Mouse (Mus musculus): ENCODE measurements around the gene Zfp593. TPM values are rescaled to one million over a fixed set of nuclear protein-coding genes. Genes with fewer than 3 reads are reported as not detected.
A peak's percentile ranks its signal among the peaks of the same experiment; 100 is the strongest.

The Zfp593 gene
- 58.7 and 64.4 TPM in 2 replicates for polyA plus RNA-seq (2012)

GRCm38 (mm10) chr4:134245148-134245843 lies at the start of gene Zfp593:
Zfp593 (minus strand) TSS chr4:134245592.
- TF ChIP-seq GATA1 (IDR thresholded peaks at IDR 0.05; ENCODE audit: low read length): no peak

- no peak for TF ChIP-seq GATA1 (IDR thresholded peaks at IDR 0.05; ENCODE audit: low read length)
Measured at GRCm38 (mm10) chr4:134293692-134294163, 48.3 kb upstream of the Zfp593 start.

- no peak for TF ChIP-seq GATA1 (IDR thresholded peaks at IDR 0.05; ENCODE audit: low read length)
Measured at GRCm38 (mm10) chr4:134293061-134293691, 47.8 kb upstream of the Zfp593 start.

DNA sequence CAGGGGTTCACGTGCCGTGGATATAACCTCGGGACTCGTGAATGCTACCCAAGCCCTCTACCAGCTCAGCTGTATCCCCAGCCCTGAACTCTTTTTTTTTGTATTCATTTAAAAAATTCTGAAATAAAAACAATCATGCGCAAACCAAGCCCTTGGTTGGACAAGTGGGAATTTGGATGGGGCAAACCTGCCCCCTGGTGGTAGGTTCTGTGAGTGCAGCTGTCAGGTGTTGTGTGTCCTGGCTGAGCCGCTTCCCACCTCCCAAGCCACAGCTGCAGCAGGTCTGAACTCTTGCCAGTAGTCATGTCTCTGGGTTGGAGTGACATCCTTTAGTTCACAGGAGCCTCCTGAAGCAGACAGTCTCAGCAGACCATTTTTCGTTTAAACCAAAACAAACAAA lies 46.7 kb upstream of the Zfp593 start:
- TF ChIP-seq GATA1 (IDR thresholded peaks at IDR 0.05; ENCODE audit: low read length): no peak

DNA sequence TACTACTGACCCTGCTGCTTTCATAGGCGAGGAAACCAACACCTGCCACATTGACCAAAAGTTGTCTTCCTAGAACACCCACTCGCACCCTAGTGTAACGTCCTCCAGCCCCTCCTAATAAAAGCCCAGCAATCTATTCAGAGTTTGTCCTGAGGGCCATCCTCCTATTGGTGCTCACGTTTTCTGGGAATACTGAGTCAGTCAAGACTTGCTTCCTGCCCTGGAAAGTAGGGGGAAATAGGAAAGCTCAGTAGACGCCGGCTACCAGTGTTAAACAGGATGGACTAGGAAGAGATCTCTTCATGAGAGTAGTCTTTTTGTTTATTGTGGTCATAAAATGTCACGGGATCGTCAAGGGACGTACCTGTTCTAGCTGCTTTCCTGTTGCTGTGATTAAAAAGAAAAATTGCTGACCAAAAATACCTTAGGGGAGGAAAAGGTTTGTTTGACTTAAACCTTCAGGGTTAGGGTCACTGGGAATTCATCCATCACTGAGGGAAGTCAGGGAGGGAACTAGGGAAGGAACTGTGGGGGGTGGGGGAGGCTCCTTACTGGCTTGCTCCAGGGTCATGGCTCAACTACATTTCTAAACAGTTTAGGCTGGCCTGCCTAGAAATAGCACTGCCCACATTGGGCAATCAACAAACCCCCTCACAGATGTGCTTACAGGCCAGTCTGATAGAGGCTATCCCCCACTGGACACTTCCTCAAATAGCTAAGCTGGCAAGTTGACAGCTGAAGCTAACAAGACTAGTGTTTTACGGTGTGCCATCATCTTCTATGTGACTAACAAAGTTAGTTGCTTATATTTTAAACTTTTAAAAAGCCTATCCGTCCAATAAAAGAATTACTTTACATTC lies 43.2 kb upstream of the Zfp593 start:
- TF ChIP-seq GATA1 (IDR thresholded peaks at IDR 0.05; ENCODE audit: low read length): no peak

DNA sequence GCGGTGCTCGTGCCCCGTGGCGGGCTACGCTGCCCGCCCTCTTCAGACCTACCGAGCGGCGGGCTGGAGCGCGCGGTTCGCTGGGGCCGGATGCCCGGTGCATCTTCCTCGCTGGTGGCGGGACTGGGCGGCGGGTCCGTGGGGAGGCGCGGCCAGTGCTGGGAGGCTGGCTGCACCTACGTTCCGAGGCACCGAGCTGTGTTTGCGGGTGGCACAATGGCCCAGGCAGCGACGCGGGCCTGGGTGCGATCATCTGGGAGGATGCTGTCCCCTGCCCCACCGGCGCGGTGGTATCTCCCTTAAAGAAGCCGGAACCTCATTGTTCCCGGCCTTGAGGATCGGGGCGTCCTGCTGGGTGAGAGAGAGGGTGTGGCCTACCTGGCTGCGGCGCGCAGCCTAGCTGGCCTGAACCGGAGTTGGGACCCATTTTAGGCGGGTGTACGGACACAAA lies 42.2 kb upstream of the Zfp593 start, which contains the start of gene Pdik1l:
TSS of gene Pdik1l (minus strand) at position 321 of the 451 bp plus-strand sequence.
- TF ChIP-seq GATA1 (IDR thresholded peaks at IDR 0.05; ENCODE audit: low read length): no peak

DNA sequence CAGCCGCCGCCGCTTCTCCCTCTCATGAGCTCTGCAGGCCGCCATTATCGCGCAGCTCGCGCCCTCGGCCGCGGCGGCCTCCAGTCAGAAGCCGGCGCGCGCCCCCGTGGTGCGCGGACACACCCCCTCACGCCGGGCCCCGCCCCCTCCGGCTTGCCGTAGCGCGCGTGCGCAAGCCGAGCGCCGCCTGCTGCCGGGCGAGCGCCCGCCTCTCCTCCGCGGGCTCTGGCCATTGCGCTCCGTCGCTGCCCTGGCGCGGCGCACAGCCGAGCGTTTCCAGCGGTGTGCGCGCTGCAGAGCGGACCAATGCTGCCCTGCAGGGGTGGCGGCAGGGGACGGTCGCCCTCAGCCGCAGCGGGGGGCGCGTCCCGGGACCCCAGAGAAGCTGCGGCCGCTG lies 41.8 kb upstream of the Zfp593 start:
- no peak for TF ChIP-seq GATA1 (IDR thresholded peaks at IDR 0.05; ENCODE audit: low read length)

DNA sequence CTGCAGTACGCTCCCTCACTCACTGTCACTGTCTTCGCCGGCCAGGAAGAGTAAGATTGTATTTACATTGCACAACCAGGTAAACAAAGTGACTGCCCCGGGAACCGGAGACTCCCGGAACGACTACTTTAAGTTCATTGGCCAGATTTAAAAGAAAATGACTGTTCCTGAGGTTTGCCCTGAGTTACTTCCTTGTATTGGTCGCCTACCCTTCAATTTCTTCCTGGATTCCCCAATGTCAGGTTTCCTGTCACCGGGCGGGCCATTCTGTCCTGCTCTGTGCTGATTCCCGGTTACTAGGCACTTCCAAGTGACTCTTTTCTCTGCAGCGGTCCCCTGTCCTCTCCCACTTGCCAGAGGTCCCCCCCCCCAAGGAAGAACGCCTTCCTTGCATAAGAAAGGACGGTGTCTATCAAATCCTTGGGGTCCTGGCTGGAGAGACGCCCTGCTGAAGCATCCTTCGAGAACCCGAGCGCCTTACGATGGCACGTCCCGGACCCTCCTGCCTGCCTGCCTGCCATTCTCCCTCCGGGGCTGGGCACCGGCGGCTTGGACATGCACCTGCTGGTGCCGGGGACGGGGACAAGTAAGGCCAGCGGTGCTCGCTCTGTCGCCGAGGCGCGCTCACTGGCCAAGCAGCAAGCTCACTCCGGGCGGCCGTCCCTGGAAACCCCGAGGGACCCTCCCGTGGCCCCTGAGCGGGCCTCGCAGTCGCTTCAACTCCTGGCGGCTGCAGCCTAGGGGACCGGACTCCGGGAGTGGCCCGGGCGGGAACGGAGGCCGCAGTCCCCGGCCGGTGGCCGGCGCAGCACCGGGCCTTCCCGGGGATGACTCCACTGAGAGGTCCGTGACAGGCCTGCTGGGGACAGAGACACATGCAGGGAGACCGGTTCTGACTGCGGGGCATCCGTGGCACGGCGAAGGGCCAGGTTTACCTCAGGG lies 41.1 kb upstream of the Zfp593 start:
- TF ChIP-seq GATA1 (IDR thresholded peaks at IDR 0.05; ENCODE audit: low read length): no peak

DNA sequence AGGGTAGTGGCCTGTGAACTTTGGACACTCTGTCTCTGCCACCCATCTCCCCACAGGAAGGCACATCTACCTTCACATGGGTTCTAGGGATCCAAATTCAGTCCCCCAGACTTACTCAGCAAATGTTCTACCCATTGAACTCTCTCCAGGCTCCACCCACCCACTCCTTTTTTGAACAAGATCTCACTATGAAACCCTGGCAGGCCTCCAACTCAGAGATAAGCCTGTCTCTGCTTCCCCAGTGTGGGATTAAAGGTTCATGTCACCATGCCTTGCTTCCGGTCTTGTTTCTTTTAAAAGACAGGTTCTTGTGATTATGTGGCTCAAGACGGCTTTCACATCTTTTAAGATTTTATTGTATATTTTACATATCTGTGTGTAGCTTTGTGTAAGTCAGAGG lies 39.5 kb upstream of the Zfp593 start:
- TF ChIP-seq GATA1 (IDR thresholded peaks at IDR 0.05; ENCODE audit: low read length): no peak

GRCm38 (mm10) chr4:134273417-134274345 lies 28.3 kb upstream of the Zfp593 start:
- peak; percentile 12 for TF ChIP-seq GATA1 (IDR thresholded peaks at IDR 0.05; ENCODE audit: low read length)

DNA sequence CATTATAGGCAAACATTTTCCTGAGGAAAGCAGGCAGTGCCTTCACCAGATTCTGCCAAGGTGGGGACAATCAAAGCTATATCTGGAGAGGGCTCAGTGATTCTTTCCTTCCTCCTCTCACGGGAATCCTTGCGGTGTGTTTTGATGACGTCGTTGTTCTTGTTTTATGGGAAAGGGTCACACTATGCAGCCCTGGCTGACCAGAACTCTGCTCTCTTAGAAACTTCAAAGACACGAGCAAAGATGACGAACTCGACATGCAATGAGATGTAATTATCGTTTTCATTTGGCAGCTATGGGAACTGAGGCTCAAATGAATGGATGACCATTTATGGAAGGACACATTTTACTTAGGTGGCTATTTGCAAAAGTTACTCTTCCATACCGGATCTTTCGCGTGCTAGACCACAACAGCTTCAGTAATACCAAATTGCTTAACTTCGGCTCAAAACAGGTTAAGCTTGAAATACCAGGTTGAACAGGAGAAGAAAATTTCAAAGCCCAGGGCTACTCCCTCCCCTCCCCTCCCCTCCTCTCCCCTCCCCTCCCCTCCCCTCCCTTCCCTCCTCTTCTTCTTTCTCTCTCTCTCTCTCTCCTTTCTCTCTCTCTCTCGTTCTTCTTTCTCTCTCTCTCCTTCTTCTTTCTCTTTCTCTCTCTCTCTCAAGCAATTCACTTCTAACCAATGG lies 27.5 kb upstream of the Zfp593 start:
- TF ChIP-seq GATA1 (IDR thresholded peaks at IDR 0.05; ENCODE audit: low read length): no peak

- no peak for TF ChIP-seq GATA1 (IDR thresholded peaks at IDR 0.05; ENCODE audit: low read length)
Measured at GRCm38 (mm10) chr4:134271979-134272378, 26.6 kb upstream of the Zfp593 start.

DNA sequence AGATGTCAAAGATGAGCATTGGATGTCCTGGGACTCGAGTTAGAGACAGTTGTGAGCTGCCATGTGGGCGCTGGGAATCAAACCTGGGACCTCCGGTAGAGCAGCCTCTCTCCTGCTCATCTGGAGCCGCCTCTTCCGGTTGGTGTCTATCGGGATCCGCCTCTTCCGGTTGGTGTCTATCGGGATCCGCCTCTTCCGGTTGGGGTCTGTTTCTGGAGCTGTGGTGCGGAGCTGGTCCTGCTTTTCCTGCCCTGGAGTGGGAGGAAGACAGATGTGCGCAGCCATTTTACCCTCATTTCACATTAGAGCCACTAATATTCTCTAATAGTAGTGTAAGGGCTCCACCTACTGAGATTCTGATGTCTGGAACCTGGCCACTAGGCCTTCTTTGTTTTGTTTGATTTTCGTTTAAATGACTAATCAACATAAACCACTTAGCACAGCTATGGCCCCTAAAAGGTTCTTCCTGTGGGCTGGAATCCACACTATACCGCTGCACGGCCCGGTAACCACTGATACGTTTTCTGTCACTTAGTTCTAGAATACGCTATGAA lies 22.8 kb upstream of the Zfp593 start:
- no peak for TF ChIP-seq GATA1 (IDR thresholded peaks at IDR 0.05; ENCODE audit: low read length)

All from G1E-ER4 (cell line).